Mouse (Mus musculus) thymus, adult 2 months (tissue): ENCODE results near the gene Pou4f2. TPM values are rescaled to one million over a fixed set of nuclear protein-coding genes. Genes with fewer than 3 reads are reported as not detected.

Experiments
- DNase-seq: peaks from one replicate; pipeline ENCODE4 v3.0.0; 2021
- H3K27ac ChIP-seq: fragments of 200-500 bp; 2 replicates; pipeline ENCODE4 v1.5.1; 2012; ENCODE audit warnings: low read length, control low read depth; ENCODE audit not compliant: control insufficient read depth, insufficient read depth
- H3K27me3 ChIP-seq: fragments of 200-500 bp; 2 replicates; pipeline ENCODE4 v1.6.1; 2012; ENCODE audit warnings: mild to moderate bottlenecking, low read length, moderate library complexity, mixed read lengths; ENCODE audit not compliant: control insufficient read depth, insufficient read depth
- H3K36me3 ChIP-seq: fragments of 200-500 bp; 2 replicates; pipeline ENCODE4 v1.6.1; 2012; ENCODE audit warnings: mild to moderate bottlenecking, low read length, moderate library complexity; ENCODE audit not compliant: control insufficient read depth, insufficient read depth
- H3K4me1 ChIP-seq: fragments of 200-500 bp; replicated peaks from 2 replicates; pipeline ENCODE4 v1.6.1; 2012; ENCODE audit warnings: low read length; ENCODE audit not compliant: control insufficient read depth, insufficient read depth
- H3K4me3 ChIP-seq: fragments of 200-500 bp; 2 replicates; pipeline ENCODE4 v1.5.1; 2012; ENCODE audit warnings: mild to moderate bottlenecking, low read length, control low read depth, moderate library complexity; ENCODE audit not compliant: control insufficient read depth, insufficient read depth
- CTCF ChIP-seq: fragments of 200-500 bp; IDR thresholded peaks from 2 replicates; pipeline ENCODE4 v1.5.1; 2012; ENCODE audit warnings: mild to moderate bottlenecking, control low read depth, low read length, moderate library complexity, borderline replicate concordance; ENCODE audit not compliant: control insufficient read depth, poor library complexity, insufficient read depth; ENCODE audit errors: extremely low read depth
- POLR2A ChIP-seq: fragments of 200-500 bp; IDR thresholded peaks from 2 replicates; pipeline ENCODE4 v1.6.1; 2012; ENCODE audit warnings: mild to moderate bottlenecking, low read length, control low read depth, moderate library complexity; ENCODE audit not compliant: control insufficient read depth, poor library complexity, insufficient read depth; ENCODE audit errors: extremely low read depth
- WGBS: fragments of 180-500 bp; shearing (Covaris S2); methylation state at CpG from one replicate; pipeline ENCODE4 v1.1.7; 2018; 5-methylcytosine and 5-hydroxymethylcytosine counted together
- polyA plus RNA-seq: library from polyadenylated mRNA; depleted of rRNA; stranded (reverse); fragments of >200 nt; gene quantifications from 2 replicates; pipeline ENCODE4 v1.2.3, GENCODE M21; 2012

Gene Pou4f2
- polyA plus RNA-seq, 1 experiment = not detected

DNA sequence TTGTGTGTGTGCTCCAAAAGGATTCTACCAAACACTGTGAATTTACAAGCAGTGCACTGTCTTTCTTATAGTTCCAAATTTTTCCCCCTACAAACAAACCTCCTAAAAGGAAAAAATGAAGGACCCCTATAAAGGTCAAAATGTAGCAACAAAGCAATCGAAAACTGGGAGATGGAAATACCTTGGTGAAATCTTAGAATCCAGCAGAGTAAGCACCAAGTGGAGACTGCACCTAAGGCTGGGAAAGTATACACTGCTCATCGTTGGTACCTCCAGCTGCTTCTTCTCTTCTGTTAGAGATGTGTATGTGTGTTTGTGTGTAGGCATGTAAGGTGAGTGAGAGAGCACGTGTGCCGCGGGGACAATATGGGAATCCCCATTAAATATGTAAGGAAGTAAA, 3.1 kb downstream of the Pou4f2 start:
- Histone ChIP-seq H3K27ac (no peak overlapping the region), H3K4me1 (no peaks in the 10 kb centered on the region), H3K36me3 (no peaks in the 10 kb centered on the region), H3K4me3 (no peak overlapping the region), H3K27me3 (peaks cover 13% of the 10 kb centered on the region)
- DNase-seq = no peak
- 20% methylated on average over 5 of the region's 5 CpGs for WGBS
- TF ChIP-seq POLR2A = no peak
- TF ChIP-seq CTCF = no peak

DNA sequence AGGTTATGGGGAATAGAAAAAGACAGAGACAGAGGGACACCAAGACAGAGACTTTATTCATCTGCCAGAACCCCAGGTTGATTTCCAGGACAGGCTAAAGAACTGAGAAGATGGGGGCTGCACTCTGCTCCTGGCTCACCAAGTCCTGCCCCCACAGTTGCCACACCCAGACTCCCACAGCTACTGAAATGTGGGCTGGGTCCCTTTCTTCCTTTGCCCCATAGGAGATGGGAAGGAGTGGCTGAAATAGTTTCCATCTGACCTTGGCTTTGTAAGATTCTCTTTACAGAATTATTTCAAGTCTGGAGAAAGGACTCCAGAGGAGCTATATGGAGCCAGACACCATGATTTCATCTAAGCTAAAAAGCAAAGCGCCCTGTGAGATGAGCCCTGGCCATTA, 4.0 kb downstream of the Pou4f2 start:
- Histone ChIP-seq H3K27ac (no peak overlapping the region), H3K27me3 (peaks cover 8% of the 10 kb centered on the region; the same call in 1 of the 2 replicates), H3K4me1 (no peaks in the 10 kb centered on the region), H3K4me3 (no peak overlapping the region), H3K36me3 (no peaks in the 10 kb centered on the region)
- TF ChIP-seq POLR2A (no peak), CTCF (no peak)
- no peak for DNase-seq
- 33% methylated on average over 1 of the region's 1 CpGs for WGBS

- Histone ChIP-seq H3K27ac (no peak overlapping the region), H3K27me3 (peaks cover 7% of the 10 kb centered on the region; the same call in 1 of the 2 replicates), H3K4me3 (no peak overlapping the region), H3K36me3 (no peaks in the 10 kb centered on the region), H3K4me1 (no peaks in the 10 kb centered on the region)
- WGBS = 11% methylated on average over 4 of the region's 4 CpGs
- no peak for DNase-seq
- TF ChIP-seq POLR2A (no peak), CTCF (no peak)
Measured at GRCm38 (mm10) chr8:78431356-78431755, 5.1 kb downstream of the Pou4f2 start.

DNA sequence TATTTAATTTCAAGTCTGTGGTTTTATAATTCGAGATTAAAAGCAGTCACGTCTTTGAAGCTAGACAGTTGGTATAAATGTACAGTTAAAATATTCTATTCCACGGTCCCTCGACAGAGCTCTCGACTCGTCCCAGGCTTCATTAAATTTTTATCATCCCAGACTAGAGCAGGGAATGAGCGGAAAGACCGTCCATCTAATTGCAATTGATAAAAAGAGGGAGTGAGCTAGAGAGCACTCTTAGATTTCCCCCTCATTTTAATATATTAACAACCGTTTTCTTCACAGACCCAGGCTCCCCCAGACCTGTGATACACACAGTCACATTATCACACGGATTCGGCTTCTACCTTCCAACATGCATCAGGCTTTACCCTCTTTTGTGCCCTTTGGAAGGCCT, 8.3 kb downstream of the Pou4f2 start:
- Histone ChIP-seq H3K36me3 (no peaks in the 10 kb centered on the region), H3K27ac (no peak overlapping the region), H3K4me3 (no peak overlapping the region), H3K27me3 (peaks cover 3% of the 10 kb centered on the region; the same call in 1 of the 2 replicates), H3K4me1 (no peaks in the 10 kb centered on the region)
- no peak for DNase-seq
- TF ChIP-seq POLR2A (no peak), CTCF (no peak)
- 14% methylated on average over 11 of the region's 11 CpGs for WGBS

- DNase-seq = no peak
- Histone ChIP-seq H3K36me3 (no peaks in the 10 kb centered on the region), H3K27me3 (peaks cover 3% of the 10 kb centered on the region; the same call in 1 of the 2 replicates), H3K4me1 (no peaks in the 10 kb centered on the region), H3K4me3 (no peak overlapping the region), H3K27ac (no peak overlapping the region)
- TF ChIP-seq POLR2A (no peak), CTCF (no peak)
- 7% methylated on average over 8 of the region's 8 CpGs for WGBS
Measured at GRCm38 (mm10) chr8:78427769-78428130, 8.7 kb downstream of the Pou4f2 start.

- 12% methylated on average over 32 of the region's 32 CpGs for WGBS
- H3K27me3 ChIP-seq = peaks cover 3% of the 10 kb centered on the region; the same call in 1 of the 2 replicates
- DNase-seq = no peak
- no peaks in the 10 kb centered on the region for H3K4me1 ChIP-seq
- no peaks in the 10 kb centered on the region for H3K36me3 ChIP-seq
- TF ChIP-seq CTCF = no peak
- no peak for TF ChIP-seq POLR2A
- no peak overlapping the region for H3K4me3 ChIP-seq
- H3K27ac ChIP-seq = no peak overlapping the region
Measured at GRCm38 (mm10) chr8:78426875-78427768, 9.3 kb downstream of the Pou4f2 start.

DNA sequence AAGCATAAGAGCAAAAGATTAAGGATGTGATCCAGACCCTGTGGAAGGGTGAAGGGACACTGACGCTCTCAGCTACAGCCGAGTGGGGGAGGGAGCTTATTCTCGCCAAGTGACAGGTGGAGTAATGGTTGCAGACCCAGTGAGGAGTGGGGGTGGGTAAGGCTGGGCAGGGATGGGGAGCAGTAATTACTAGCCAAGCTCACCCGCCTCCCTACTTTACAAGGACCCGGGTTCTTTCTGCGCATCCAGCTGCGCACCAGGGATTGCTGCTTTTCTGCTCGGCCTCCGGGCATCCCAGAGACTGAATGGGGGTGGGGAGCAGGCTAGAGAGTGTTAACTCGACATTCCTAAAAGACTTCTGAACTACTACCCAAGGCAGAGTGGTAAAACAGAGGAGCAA, 10.0 kb downstream of the Pou4f2 start:
- no peak for DNase-seq
- Histone ChIP-seq H3K27me3 (peaks cover 3% of the 10 kb centered on the region; the same call in 1 of the 2 replicates), H3K4me3 (no peak overlapping the region), H3K4me1 (no peaks in the 10 kb centered on the region), H3K27ac (no peak overlapping the region), H3K36me3 (no peaks in the 10 kb centered on the region)
- TF ChIP-seq POLR2A (no peak), CTCF (no peak)
- WGBS = 16% methylated on average over 10 of the region's 10 CpGs
